Mouse (Mus musculus) neutrophil, adult 59 days (primary cell): ENCODE data around the gene Gm21739. TPM values are rescaled to one million over a fixed set of nuclear protein-coding genes. Genes with fewer than 3 reads are reported as not detected.

Experiments used
- total RNA-seq, 2 experiments: library from RNA; stranded (reverse); gene quantifications; 1 replicate in 1 of 2; 2 replicates in 1 of 2; pipeline ENCODE4 v1.2.4; 2023

The Gm21739 gene
- not detected for total RNA-seq

GRCm38 (mm10) chrY:44264344-44264743 lies at the start of gene Gm21739:
TSS of gene Gm21739 (minus strand) at chrY:44264444.

